Mouse (Mus musculus): ENCODE measurements at regions not wholly inside any gene's neighbourhood (a gene's known extent, or its start where the extent isn't known, plus 50 kb on each side); places are given as distances from the start of the nearest gene placed in this dataset.

DNA sequence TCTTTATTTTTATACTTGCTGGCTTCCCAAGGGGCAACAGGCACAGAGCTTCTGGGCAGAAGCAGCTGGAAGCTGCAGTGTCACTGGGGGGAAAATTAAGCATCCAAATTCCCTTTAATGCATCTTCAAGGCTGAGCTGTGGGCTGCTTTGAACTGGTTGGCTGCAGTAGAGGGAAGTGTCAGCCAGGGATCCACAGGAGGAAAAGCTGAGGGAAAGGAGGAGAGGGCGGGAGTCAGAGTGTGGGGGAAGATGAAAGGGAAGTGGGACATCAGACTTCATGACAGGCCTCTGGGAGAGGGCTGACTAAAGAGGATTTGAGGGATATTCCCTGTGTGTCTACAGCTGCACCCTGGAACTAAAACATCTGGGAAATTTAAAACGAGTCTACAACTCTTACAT, 77.6 kb downstream of the Cd24a start:
- Histone ChIP-seq H3K36me3 (replicated peaks; ENCODE audit: control insufficient read depth, insufficient read depth, low read length) (no peaks in the 10 kb centered on the region), H3K9me3 (replicated peaks; ENCODE audit: control insufficient read depth, low read length) (no peaks in the 10 kb centered on the region), H3K4me2 (ENCODE audit: low read depth, low read length) (no peak overlapping the region), H3K4me3 (ENCODE audit: low read depth, low read length) (no peak overlapping the region), H3K27ac (ENCODE audit: low read depth) (peak overlapping the region; percentile 67), H3K4me1 (ENCODE audit: control insufficient read depth, insufficient read depth) (peaks cover 12% of the 10 kb centered on the region; the same call in 1 of the 2 replicates), H3K9ac (replicated peaks; ENCODE audit: low read depth, low read length) (no peak overlapping the region), H3K27me3 (ENCODE audit: control insufficient read depth, insufficient read depth, low read length) (no peaks in the 10 kb centered on the region)
- TF ChIP-seq CTCF (IDR thresholded peaks at IDR 0.05; ENCODE audit: low read depth) (no peak), EP300 (IDR thresholded peaks at IDR 0.05; ENCODE audit: low read depth) (no peak)
- ATAC-seq (ENCODE audit: insufficient read depth, low read depth) = no peak
- 61% methylated on average over 2 of the region's 2 CpGs for WGBS
- DNase-seq (ENCODE audit: low spot score) = no peak

DNA sequence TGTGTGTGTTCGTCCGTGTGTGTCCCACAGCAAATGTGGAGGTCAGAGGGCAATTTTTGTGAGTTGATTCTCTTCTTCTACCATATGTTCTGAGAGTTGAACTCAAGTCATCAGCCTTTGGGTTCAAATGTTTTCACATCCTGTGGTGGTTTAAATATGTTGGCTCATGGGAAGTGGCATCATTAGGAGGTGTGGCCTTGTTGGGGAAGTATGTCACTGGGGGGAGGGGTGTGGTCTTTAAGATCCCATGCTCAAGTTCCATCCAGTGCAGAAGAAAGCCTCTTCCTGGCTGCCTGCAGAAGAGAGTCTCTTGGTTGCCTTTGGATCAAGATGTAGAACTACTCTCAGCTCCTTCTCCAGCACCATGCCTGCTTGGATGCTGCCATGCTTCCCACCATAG, 78.1 kb downstream of the Cd24a start:
- ATAC-seq (ENCODE audit: insufficient read depth, low read depth) (no peak), DNase-seq (ENCODE audit: low spot score) (no peak)
- Histone ChIP-seq H3K27ac (ENCODE audit: low read depth) (no peak overlapping the region), H3K36me3 (replicated peaks; ENCODE audit: control insufficient read depth, insufficient read depth, low read length) (no peaks in the 10 kb centered on the region), H3K4me2 (ENCODE audit: low read depth, low read length) (no peak overlapping the region), H3K4me1 (ENCODE audit: control insufficient read depth, insufficient read depth) (peaks cover 12% of the 10 kb centered on the region; the same call in 1 of the 2 replicates), H3K27me3 (ENCODE audit: control insufficient read depth, insufficient read depth, low read length) (no peaks in the 10 kb centered on the region), H3K4me3 (ENCODE audit: low read depth, low read length) (no peak overlapping the region), H3K9ac (replicated peaks; ENCODE audit: low read depth, low read length) (no peak overlapping the region), H3K9me3 (replicated peaks; ENCODE audit: control insufficient read depth, low read length) (no peaks in the 10 kb centered on the region)
- 82% methylated on average over 2 of the region's 2 CpGs for WGBS
- TF ChIP-seq EP300 (IDR thresholded peaks at IDR 0.05; ENCODE audit: low read depth) = no peak
- no peak for TF ChIP-seq CTCF (IDR thresholded peaks at IDR 0.05; ENCODE audit: low read depth)

DNA sequence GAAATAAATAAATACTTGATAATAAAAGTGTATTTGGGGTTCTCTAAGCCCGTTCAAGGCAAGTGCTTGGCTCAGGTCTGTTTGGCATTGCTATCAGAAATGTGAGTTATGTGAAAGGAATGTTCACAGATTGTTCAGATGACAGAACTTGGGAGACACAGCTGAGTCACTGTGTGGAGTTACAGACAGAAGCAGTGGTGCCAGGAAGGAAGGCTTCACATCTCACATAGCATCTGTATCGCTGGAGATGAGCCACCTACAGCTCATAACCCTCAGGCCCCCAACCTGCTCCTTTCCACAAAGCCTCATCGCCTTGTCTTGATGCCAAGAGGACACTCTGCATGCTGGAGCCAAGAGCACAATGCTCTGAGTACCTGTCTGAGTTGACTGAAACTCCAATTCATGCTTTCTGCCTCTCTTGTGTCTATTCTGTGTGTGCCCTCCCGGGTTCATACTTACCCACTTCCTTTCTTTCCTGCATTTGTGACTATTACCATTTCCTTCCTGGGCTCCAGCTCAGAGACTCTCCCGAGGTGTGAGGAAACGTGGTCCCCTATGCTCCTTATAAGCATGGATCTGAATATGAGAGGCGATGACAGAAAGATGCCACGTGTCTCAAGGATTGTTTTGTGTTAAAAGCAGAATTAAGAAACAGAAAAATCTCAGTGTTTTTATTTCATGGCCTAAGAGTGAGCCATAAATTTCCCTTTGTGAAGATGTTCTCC, 79.6 kb downstream of the Cd24a start:
- no peaks in the 10 kb centered on the region for H3K27me3 ChIP-seq (ENCODE audit: control insufficient read depth, insufficient read depth, low read length)
- H3K27ac ChIP-seq (ENCODE audit: low read depth) = 0 out of 2 replicates have a peak overlapping the region, but pooled peaks have one; percentile 12
- ATAC-seq (ENCODE audit: insufficient read depth, low read depth) (0 out of 2 replicates have a peak, but pooled peaks have one; percentile 27), DNase-seq (ENCODE audit: low spot score) (no peak)
- no peak overlapping the region for H3K9ac ChIP-seq (replicated peaks; ENCODE audit: low read depth, low read length)
- H3K4me3 ChIP-seq (ENCODE audit: low read depth, low read length) = no peak overlapping the region
- no peaks in the 10 kb centered on the region for H3K9me3 ChIP-seq (replicated peaks; ENCODE audit: control insufficient read depth, low read length)
- H3K4me1 ChIP-seq (ENCODE audit: control insufficient read depth, insufficient read depth) = peaks cover 12% of the 10 kb centered on the region; the same call in 1 of the 2 replicates
- no peak overlapping the region for H3K4me2 ChIP-seq (ENCODE audit: low read depth, low read length)
- no peaks in the 10 kb centered on the region for H3K36me3 ChIP-seq (replicated peaks; ENCODE audit: control insufficient read depth, insufficient read depth, low read length)
- WGBS = 55% methylated on average over 8 of the region's 8 CpGs
- TF ChIP-seq CTCF (IDR thresholded peaks at IDR 0.05; ENCODE audit: low read depth) (no peak), EP300 (IDR thresholded peaks at IDR 0.05; ENCODE audit: low read depth) (no peak)

DNA sequence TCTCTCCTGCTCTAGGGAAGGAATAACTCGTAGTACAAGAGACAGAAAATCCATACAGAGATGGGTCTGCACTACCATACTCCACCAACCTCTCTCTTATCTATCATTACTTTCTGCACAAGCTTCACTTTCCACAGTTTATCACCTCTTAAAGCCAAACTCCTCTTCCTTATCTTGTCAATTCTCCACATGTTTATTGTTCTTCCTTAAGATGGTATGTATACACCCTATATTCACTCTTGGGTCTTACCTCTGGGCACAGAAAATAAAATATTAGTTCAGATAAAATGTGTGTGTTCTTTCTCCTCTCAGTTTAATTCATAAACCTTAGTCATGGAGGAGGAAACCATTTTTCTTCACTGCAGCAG, 80.1 kb downstream of the Cd24a start:
- Histone ChIP-seq H3K4me2 (ENCODE audit: low read depth, low read length) (no peak overlapping the region), H3K27ac (ENCODE audit: low read depth) (no peak overlapping the region), H3K4me1 (ENCODE audit: control insufficient read depth, insufficient read depth) (peaks cover 12% of the 10 kb centered on the region; the same call in 1 of the 2 replicates), H3K27me3 (ENCODE audit: control insufficient read depth, insufficient read depth, low read length) (no peaks in the 10 kb centered on the region), H3K9me3 (replicated peaks; ENCODE audit: control insufficient read depth, low read length) (no peaks in the 10 kb centered on the region), H3K9ac (replicated peaks; ENCODE audit: low read depth, low read length) (no peak overlapping the region), H3K36me3 (replicated peaks; ENCODE audit: control insufficient read depth, insufficient read depth, low read length) (no peaks in the 10 kb centered on the region), H3K4me3 (ENCODE audit: low read depth, low read length) (no peak overlapping the region)
- 76% methylated on average over 1 of the region's 1 CpGs for WGBS
- no peak for ATAC-seq (ENCODE audit: insufficient read depth, low read depth)
- TF ChIP-seq EP300 (IDR thresholded peaks at IDR 0.05; ENCODE audit: low read depth) (no peak), CTCF (IDR thresholded peaks at IDR 0.05; ENCODE audit: low read depth) (no peak)
- no peak for DNase-seq (ENCODE audit: low spot score)

DNA sequence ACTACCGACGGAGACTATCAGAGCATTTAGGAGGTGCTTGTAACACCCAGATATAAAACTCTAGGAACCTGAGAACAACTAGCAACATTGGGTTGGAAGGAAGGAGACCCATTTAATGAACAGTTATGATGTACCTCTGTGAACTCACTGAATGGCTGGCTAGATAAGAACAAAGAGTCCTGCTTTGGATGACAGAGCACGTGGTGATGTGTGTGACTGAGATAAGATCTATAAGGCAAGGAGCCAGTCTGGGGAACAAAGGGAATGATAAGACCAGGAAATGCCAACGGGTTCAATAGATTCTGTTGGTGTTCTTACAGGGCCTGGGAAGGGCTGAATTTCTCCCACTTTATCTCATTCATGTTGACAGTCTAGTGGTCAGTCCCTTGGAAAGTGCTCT, 86.8 kb downstream of the Cd24a start:
- H3K36me3 ChIP-seq (replicated peaks; ENCODE audit: control insufficient read depth, insufficient read depth, low read length) = no peaks in the 10 kb centered on the region
- H3K27me3 ChIP-seq (ENCODE audit: control insufficient read depth, insufficient read depth, low read length) = no peaks in the 10 kb centered on the region
- no peak overlapping the region for H3K4me2 ChIP-seq (ENCODE audit: low read depth, low read length)
- H3K4me3 ChIP-seq (ENCODE audit: low read depth, low read length) = no peak overlapping the region
- TF ChIP-seq CTCF (IDR thresholded peaks at IDR 0.05; ENCODE audit: low read depth) = no peak
- 52% methylated on average over 4 of the region's 4 CpGs for WGBS
- no peak for DNase-seq (ENCODE audit: low spot score)
- no peaks in the 10 kb centered on the region for H3K4me1 ChIP-seq (ENCODE audit: control insufficient read depth, insufficient read depth)
- no peaks in the 10 kb centered on the region for H3K9me3 ChIP-seq (replicated peaks; ENCODE audit: control insufficient read depth, low read length)
- H3K9ac ChIP-seq (replicated peaks; ENCODE audit: low read depth, low read length) = no peak overlapping the region
- no peak for ATAC-seq (ENCODE audit: insufficient read depth, low read depth)
- H3K27ac ChIP-seq (ENCODE audit: low read depth) = no peak overlapping the region
